Mouse (Mus musculus): Measurements from ENCODE around the gene Exosc5. TPM values are rescaled to one million over a fixed set of nuclear protein-coding genes. Genes with fewer than 3 reads are reported as not detected.
A peak's percentile ranks its signal among the peaks of the same experiment; 100 is the strongest.

The Exosc5 gene
- polyA plus RNA-seq, 1 experiment from 2014 or later = 80.6 TPM

- peaks cover 21% of the 10 kb centered on the region; the same call in 1 of the 2 replicates for H3K36me3 ChIP-seq
- no peaks in the 10 kb centered on the region for H3K9me3 ChIP-seq
- no peaks in the 10 kb centered on the region for H3K4me1 ChIP-seq
- ATAC-seq (ENCODE audit: insufficient number of reproducible peaks, insufficient read depth, low FRiP score, low TSS enrichment) = no peak
- WGBS = 80% methylated on average over 10 of the region's 10 CpGs
- H3K4me3 ChIP-seq = no peak overlapping the region
- no peak overlapping the region for H3K4me2 ChIP-seq (replicated peaks)
- no peaks in the 10 kb centered on the region for H3K27me3 ChIP-seq
- no peak overlapping the region for H3K27ac ChIP-seq
- H3K9ac ChIP-seq = no peak overlapping the region
Measured at GRCm38 (mm10) chr7:25644136-25644535, 14.8 kb upstream of the Exosc5 start.

- no peaks in the 10 kb centered on the region for H3K27me3 ChIP-seq
- H3K9ac ChIP-seq = no peak overlapping the region
- no peaks in the 10 kb centered on the region for H3K4me1 ChIP-seq
- H3K9me3 ChIP-seq = no peaks in the 10 kb centered on the region
- H3K36me3 ChIP-seq = peaks cover 20% of the 10 kb centered on the region; the same call in 1 of the 2 replicates
- no peak overlapping the region for H3K27ac ChIP-seq
- H3K4me2 ChIP-seq (replicated peaks) = no peak overlapping the region
- no peak overlapping the region for H3K4me3 ChIP-seq
- 73% methylated on average over 4 of the region's 4 CpGs for WGBS
- no peak for ATAC-seq (ENCODE audit: insufficient number of reproducible peaks, insufficient read depth, low FRiP score, low TSS enrichment)
Measured at GRCm38 (mm10) chr7:25644631-25645030, 14.3 kb upstream of the Exosc5 start.

GRCm38 (mm10) chr7:25645074-25645473 is 13.9 kb upstream of the Exosc5 start:
- no peak overlapping the region for H3K9ac ChIP-seq
- H3K36me3 ChIP-seq = peaks cover 20% of the 10 kb centered on the region; the same call in 1 of the 2 replicates
- H3K4me2 ChIP-seq (replicated peaks) = no peak overlapping the region
- no peaks in the 10 kb centered on the region for H3K27me3 ChIP-seq
- no peak overlapping the region for H3K27ac ChIP-seq
- H3K4me1 ChIP-seq = no peaks in the 10 kb centered on the region
- H3K9me3 ChIP-seq = no peaks in the 10 kb centered on the region
- H3K4me3 ChIP-seq = no peak overlapping the region
- 55% methylated on average over 14 of the region's 14 CpGs for WGBS
- ATAC-seq (ENCODE audit: insufficient number of reproducible peaks, insufficient read depth, low FRiP score, low TSS enrichment) = no peak

GRCm38 (mm10) chr7:25647574-25648123 is 11.3 kb upstream of the Exosc5 start:
- H3K27ac ChIP-seq = no peak overlapping the region
- no peaks in the 10 kb centered on the region for H3K27me3 ChIP-seq
- H3K4me3 ChIP-seq = no peak overlapping the region
- WGBS = 59% methylated on average over 5 of the region's 5 CpGs
- H3K4me2 ChIP-seq (replicated peaks) = no peak overlapping the region
- H3K9ac ChIP-seq = no peak overlapping the region
- H3K36me3 ChIP-seq = peaks cover 9% of the 10 kb centered on the region; the same call in 1 of the 2 replicates
- H3K9me3 ChIP-seq = no peaks in the 10 kb centered on the region
- ATAC-seq (ENCODE audit: insufficient number of reproducible peaks, insufficient read depth, low FRiP score, low TSS enrichment) = no peak
- H3K4me1 ChIP-seq = no peaks in the 10 kb centered on the region

DNA sequence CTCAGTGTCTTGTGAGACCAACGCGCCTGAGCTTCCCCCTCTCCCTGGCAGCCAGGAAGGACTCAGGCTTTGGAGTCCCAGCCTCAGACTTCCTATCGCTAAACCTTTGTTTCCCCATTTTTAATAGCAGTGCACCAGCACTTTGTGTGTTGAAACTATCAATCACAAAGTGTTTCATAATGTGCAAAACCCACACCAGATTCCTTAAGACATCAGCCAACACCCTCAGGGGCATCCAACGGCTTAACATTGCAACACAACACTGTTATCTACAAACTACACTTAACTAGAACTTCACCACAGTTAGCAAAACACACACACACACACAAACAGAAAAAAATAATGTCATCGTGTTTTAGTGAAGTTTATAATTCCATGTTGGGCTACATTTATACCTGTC is 9.1 kb upstream of the Exosc5 start:
- no peaks in the 10 kb centered on the region for H3K27me3 ChIP-seq
- H3K36me3 ChIP-seq = peaks cover 6% of the 10 kb centered on the region; the same call in 1 of the 2 replicates
- ATAC-seq (ENCODE audit: insufficient number of reproducible peaks, insufficient read depth, low FRiP score, low TSS enrichment) = no peak
- no peaks in the 10 kb centered on the region for H3K4me1 ChIP-seq
- no peak overlapping the region for H3K4me2 ChIP-seq (replicated peaks)
- WGBS = 69% methylated on average over 5 of the region's 5 CpGs
- H3K9me3 ChIP-seq = no peaks in the 10 kb centered on the region
- no peak overlapping the region for H3K27ac ChIP-seq
- no peak overlapping the region for H3K4me3 ChIP-seq
- no peak overlapping the region for H3K9ac ChIP-seq

DNA sequence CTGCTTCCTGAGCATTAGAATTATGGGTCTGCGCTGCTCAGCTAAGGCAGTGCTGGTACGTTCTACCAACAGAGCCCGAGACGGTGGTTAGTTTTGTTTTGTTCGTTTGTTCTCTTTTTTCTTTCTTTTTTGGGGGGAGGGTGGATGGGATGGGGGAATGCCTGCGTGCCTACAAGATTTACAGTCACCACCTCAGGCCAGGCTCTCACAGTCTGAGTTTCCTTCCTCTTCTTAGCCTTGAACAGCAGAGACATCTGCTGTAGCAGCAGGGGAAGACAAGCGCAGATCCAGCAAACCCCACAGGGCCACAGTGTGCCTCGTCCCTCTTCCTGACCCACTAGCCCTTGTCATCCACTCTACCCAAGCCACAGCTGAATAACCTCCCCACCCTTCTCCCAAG is 7.7 kb upstream of the Exosc5 start:
- 89% methylated on average over 8 of the region's 8 CpGs for WGBS
- H3K4me1 ChIP-seq = no peaks in the 10 kb centered on the region
- H3K9ac ChIP-seq = no peak overlapping the region
- H3K36me3 ChIP-seq = no peaks in the 10 kb centered on the region
- ATAC-seq (ENCODE audit: insufficient number of reproducible peaks, insufficient read depth, low FRiP score, low TSS enrichment) = no peak
- no peak overlapping the region for H3K27ac ChIP-seq
- H3K4me3 ChIP-seq = no peak overlapping the region
- no peaks in the 10 kb centered on the region for H3K27me3 ChIP-seq
- no peak overlapping the region for H3K4me2 ChIP-seq (replicated peaks)
- no peaks in the 10 kb centered on the region for H3K9me3 ChIP-seq

GRCm38 (mm10) chr7:25652244-25652759 is 6.7 kb upstream of the Exosc5 start:
- ATAC-seq (ENCODE audit: insufficient number of reproducible peaks, insufficient read depth, low FRiP score, low TSS enrichment) = no peak
- no peaks in the 10 kb centered on the region for H3K36me3 ChIP-seq
- no peaks in the 10 kb centered on the region for H3K9me3 ChIP-seq
- no peak overlapping the region for H3K27ac ChIP-seq
- no peaks in the 10 kb centered on the region for H3K27me3 ChIP-seq
- H3K4me3 ChIP-seq = no peak overlapping the region
- peaks cover 10% of the 10 kb centered on the region; the same call in 1 of the 2 replicates for H3K4me1 ChIP-seq
- H3K4me2 ChIP-seq (replicated peaks) = no peak overlapping the region
- H3K9ac ChIP-seq = no peak overlapping the region
- WGBS = 88% methylated on average over 12 of the region's 12 CpGs

DNA sequence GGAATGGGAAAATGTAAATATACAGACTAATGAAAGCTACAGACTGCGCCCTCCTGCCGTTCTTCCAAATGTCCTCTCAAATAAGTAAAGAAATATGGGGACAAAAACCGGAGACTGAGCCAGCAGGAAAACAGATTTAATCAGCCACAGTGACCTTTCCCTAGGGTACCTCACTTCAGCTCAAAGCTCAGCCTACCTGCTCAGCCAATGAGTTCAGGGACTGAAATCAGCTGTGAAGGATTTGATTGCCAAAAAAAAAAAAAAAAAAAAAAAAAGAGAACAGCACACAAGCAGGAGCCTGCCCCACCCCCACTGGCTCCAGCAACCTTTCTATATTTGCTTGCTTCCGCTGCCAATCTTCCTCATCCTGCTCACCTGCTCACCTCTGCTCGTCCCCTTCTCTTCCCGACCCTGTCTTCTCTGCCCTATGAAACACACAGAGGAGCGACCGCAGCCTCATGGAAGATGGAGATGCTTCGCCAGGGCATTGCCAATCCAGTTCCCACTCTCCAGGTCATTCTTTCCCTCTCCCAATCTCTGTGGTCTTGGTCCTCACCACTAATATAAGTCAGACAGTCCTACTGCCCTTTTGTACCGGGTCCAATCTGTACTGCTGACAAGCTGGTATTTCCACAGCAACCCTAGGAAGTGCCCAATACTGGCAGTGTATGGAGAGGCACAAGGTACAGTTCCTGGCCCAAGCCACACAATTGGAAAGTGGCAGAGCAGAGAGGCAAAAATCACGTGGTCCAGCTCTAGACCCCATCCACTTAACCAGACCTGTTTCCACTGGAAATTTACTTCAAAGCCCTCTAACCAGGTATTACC is 3.1 kb upstream of the Exosc5 start:
- Histone ChIP-seq H3K4me3 (no peak overlapping the region), H3K27me3 (no peaks in the 10 kb centered on the region), H3K27ac (no peak overlapping the region), H3K9ac (no peak overlapping the region), H3K4me2 (replicated peaks) (no peak overlapping the region), H3K9me3 (no peaks in the 10 kb centered on the region), H3K4me1 (peaks cover 24% of the 10 kb centered on the region), H3K36me3 (no peaks in the 10 kb centered on the region)
- ATAC-seq (ENCODE audit: insufficient number of reproducible peaks, insufficient read depth, low FRiP score, low TSS enrichment) = no peak
- WGBS = 72% methylated on average over 11 of the region's 11 CpGs

DNA sequence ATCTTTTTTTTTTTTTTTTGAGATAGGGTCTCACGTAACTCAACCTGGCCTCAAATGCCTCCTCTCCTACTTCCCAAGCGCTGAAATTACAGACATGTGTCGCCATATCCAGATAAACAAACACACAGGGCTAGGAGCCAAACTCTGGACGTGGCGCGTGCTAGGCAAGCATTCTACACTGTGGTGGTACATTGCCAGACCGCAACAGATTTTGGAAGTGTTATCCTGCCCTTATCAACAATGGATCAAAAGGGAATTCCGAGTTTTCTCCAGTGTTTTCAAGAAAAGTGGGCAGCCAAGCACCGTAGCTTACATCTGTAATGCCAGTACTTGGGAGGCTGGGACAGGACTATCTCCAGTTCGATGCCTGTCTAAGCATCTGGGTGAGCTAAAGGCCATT is 1.2 kb upstream of the Exosc5 start:
- Histone ChIP-seq H3K27ac (no peak overlapping the region), H3K9me3 (no peaks in the 10 kb centered on the region), H3K4me2 (replicated peaks) (peak overlapping the region; percentile 81), H3K27me3 (no peaks in the 10 kb centered on the region), H3K4me1 (peaks cover 24% of the 10 kb centered on the region), H3K9ac (peak overlapping the region; percentile 65), H3K36me3 (peaks cover 4% of the 10 kb centered on the region; the same call in 1 of the 2 replicates), H3K4me3 (peak overlapping the region; percentile 59)
- WGBS = 37% methylated on average over 10 of the region's 10 CpGs
- no peak for ATAC-seq (ENCODE audit: insufficient number of reproducible peaks, insufficient read depth, low FRiP score, low TSS enrichment)

DNA sequence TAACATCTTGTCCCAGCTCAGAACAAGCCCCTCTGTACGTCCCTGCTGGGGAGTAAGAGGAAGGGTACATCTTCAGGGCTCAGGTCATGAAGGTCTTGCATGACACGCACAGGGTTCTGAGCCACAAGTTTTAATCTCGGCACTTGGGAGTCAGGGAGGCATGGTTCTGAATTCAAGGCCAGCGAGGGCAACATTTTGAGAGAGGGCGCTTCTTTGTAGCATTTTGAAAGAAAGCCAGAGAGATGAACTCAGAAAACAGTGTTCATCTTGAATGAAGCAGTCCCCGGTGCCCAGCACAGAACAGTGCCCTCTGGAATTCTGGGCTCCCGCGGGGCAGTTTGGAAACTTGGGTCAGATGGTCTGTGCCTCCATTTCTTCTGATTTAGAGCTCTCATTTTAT is 7.4 kb downstream of the Exosc5 start:
- peaks cover 57% of the 10 kb centered on the region for H3K36me3 ChIP-seq

GRCm38 (mm10) chr7:25669158-25669557 is 10.2 kb downstream of the Exosc5 start:
- Histone ChIP-seq H3K27me3 (peaks cover 12% of the 10 kb centered on the region), H3K27ac (no peak overlapping the region), H3K4me2 (replicated peaks) (no peak overlapping the region), H3K4me1 (no peaks in the 10 kb centered on the region), H3K36me3 (peaks cover 42% of the 10 kb centered on the region), H3K4me3 (no peak overlapping the region), H3K9ac (no peak overlapping the region), H3K9me3 (no peaks in the 10 kb centered on the region)
- no peak for ATAC-seq (ENCODE audit: insufficient number of reproducible peaks, insufficient read depth, low FRiP score, low TSS enrichment)
- WGBS = 89% methylated on average over 10 of the region's 10 CpGs

More for the DNA sequence above, 7.4 kb downstream of the Exosc5 start:
- Histone ChIP-seq H3K9me3 (no peaks in the 10 kb centered on the region), H3K27ac (no peak overlapping the region), H3K27me3 (no peaks in the 10 kb centered on the region), H3K9ac (no peak overlapping the region), H3K4me1 (no peaks in the 10 kb centered on the region), H3K4me3 (no peak overlapping the region), H3K4me2 (replicated peaks) (no peak overlapping the region)
- ATAC-seq (ENCODE audit: insufficient number of reproducible peaks, insufficient read depth, low FRiP score, low TSS enrichment) = no peak
- 91% methylated on average over 8 of the region's 8 CpGs for WGBS

DNA sequence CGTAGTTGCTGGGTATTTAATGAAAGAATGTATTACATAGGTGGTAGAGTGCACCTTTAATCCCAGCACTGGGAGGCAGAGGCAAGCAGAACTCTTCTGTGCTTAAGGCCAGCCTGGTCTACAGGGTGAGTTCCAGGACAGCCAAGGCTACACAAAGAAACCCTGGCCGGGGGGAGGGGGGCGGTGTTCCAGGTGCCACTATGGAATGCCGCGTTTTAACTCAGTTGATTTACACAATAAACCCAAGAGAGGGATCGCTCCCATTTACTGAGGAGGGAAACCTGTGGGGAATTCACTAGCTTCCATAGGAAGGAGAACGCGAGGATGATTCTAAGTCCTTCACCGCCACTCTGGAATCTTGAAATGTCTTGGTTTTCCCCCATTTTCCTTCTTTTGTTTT is 10.7 kb downstream of the Exosc5 start:
- Histone ChIP-seq H3K27me3 (peaks cover 17% of the 10 kb centered on the region), H3K9ac (no peak overlapping the region), H3K4me1 (no peaks in the 10 kb centered on the region), H3K4me2 (replicated peaks) (no peak overlapping the region), H3K36me3 (peaks cover 38% of the 10 kb centered on the region), H3K4me3 (no peak overlapping the region), H3K9me3 (no peaks in the 10 kb centered on the region), H3K27ac (no peak overlapping the region)
- 82% methylated on average over 9 of the region's 9 CpGs for WGBS
- no peak for ATAC-seq (ENCODE audit: insufficient number of reproducible peaks, insufficient read depth, low FRiP score, low TSS enrichment)
